Mouse (Mus musculus): ENCODE results near the gene Cd55. TPM values are rescaled to one million over a fixed set of nuclear protein-coding genes. Genes with fewer than 3 reads are reported as not detected.

Gene Cd55
- 3.2 and 11.4 TPM in 2 replicates for polyA plus RNA-seq (2012; ENCODE audit: low replicate concordance)

GRCm38 (mm10) chr1:130462084-130462861 is at the start of gene Cd55:
Gene Cd55, minus strand, starts transcription at chr1:130462744.

DNA sequence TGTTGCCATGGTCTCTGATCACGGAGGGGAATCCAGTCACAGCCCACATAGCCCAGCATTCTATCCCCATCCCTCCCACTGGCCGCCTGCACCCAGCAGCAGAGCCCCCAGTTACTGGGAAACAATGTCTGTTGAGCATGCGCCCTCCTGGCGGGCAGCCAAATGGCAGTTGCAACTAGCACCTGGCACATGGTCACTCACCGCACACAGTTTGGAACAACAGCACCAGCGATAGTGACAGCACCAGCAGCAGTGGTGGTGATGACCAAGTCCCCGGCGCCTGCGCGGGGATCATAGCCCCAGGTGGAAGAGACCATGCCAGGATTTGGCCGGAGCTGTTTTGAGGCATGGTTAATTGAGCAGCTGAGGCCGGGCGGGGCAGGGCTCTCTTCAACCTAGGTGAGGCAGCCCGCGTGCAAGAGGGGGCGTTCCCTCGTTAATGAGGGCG is 39.9 kb downstream of the Cd55 start, which contains the start of gene Cd55b:
Gene Cd55b, minus strand, starts transcription at position 346 of the 448 bp plus-strand sequence.

Other genes with a start within 250 kb of the Cd55 start
- gene Cd55b, start 39.7 kb downstream of the Cd55 start, polyA plus RNA-seq (2012; ENCODE audit: low replicate concordance): not detected in 2 replicates
- not detected in 2 replicates for gene Zp3r, start 166.9 kb upstream of the Cd55 start, polyA plus RNA-seq (2012; ENCODE audit: low replicate concordance)
- 0.12 TPM in 1 of 2 replicates, not detected in the other for gene C4bp, start 198.9 kb upstream of the Cd55 start, polyA plus RNA-seq (2012; ENCODE audit: low replicate concordance)

Measured in leukemia stem cell, adult 10-12 weeks (primary cell).